Mouse (Mus musculus) yolk sac, embryonic 10.5 days (tissue): ENCODE data around the gene Pask.

Source experiments
- DNase-seq: peaks from one replicate; pipeline ENCODE4 v3.0.0-alpha.2; 2017; ENCODE audit warnings: low spot score

The Pask gene

GRCm38 (mm10) chr1:93277041-93277440 is 66.2 kb downstream of the Pask start:
- no peak for DNase-seq

DNA sequence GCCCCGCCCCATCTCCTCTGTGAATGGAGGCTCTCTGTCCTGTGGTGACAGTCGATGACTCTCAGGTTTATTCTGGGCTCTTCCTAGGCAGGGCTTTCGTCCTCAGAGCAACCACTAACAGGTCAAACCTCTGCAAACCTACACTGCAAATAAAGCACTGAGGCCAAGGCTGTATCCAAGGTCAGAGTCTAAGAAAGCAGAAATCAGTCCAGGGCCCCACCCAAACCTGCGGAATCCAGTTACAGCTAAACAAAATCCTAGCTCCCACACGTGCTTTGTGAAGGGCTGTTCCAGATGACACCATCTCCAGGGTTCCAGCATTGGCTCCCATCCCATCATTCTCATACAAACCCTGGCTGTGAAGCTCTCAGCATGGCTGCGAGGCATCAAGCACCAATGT is 67.7 kb downstream of the Pask start:
- peak; percentile 38 for DNase-seq

DNA sequence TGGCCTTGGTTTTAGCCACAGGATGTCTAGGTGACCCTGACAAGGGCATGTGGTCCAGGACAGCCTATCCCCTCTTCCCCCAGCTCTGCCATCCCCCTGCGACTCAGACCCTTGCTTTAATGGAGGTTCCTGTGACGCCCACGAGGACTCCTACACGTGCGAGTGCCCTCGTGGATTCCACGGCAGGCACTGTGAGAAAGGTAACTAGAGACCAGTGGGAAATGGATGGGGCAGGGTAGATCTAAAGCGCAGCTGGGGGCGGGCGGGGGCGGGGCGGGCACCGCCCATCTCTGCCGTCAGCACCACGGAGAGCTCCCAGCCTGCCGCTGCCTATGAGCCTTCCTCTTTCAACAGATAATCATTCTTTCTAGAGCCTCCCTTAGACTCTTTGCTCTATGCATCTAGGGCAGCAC is 70.9 kb downstream of the Pask start:
- DNase-seq: peak; percentile 62

DNA sequence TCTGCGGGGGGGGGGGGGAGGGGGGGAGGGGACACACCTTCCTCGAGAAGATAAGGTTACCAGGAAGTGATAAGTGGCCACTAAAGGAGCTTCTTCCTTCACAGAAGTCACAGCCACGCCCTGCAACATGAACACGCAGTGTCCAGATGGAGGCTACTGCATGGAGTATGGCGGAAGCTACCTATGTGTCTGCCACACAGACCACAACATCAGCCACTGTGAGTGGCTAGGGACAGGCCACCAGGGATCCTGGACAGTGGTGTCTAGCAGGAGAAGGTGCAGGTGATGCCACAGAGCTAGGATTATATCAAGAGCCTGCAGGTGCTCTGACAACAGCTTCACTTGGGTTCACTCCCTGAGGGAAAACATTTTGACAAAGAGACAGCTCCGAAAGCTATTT is 71.5 kb downstream of the Pask start:
- no peak for DNase-seq

GRCm38 (mm10) chr1:93270516-93271240 is 72.6 kb downstream of the Pask start:
- no peak for DNase-seq

GRCm38 (mm10) chr1:93268246-93268645 is 75.0 kb downstream of the Pask start:
- DNase-seq: no peak

GRCm38 (mm10) chr1:93267207-93267606 is 76.1 kb downstream of the Pask start:
- no peak for DNase-seq
